Mouse (Mus musculus) cortical plate, adult 2 months (tissue): ENCODE measurements around the gene 1600015I10Rik.

Experiments used
- CTCF ChIP-seq: fragments of 200-500 bp; IDR thresholded peaks from 2 replicates; pipeline ENCODE4 v1.5.1; 2011; ENCODE audit warnings: mild to moderate bottlenecking, control low read depth, low read length; ENCODE audit not compliant: insufficient read depth; ENCODE audit errors: extremely low read depth
- POLR2A ChIP-seq: fragments of 200-500 bp; IDR thresholded peaks from 2 replicates; pipeline ENCODE4 v1.6.1; 2011; ENCODE audit warnings: mild to moderate bottlenecking, low read length, control low read depth; ENCODE audit not compliant: insufficient read depth; ENCODE audit errors: extremely low read depth

DNA sequence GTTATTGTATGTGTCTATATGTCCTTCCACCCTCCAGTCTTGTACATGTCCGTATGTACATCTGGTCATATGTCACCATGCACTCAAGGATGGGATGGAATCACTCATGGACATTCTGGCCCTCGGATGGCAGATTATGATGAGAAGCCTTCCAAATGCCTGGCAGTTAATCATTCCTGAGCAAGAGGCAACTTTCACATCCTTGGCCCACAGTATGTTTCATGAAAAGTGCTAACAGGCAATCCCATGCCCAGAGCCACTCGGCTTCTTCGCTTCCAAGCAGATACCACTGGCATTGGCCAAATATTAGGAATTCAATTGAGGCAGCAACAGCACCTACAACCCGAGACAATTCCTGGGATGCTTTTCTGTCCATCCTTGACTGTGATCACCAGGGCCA lies 21.0 kb downstream of the 1600015I10Rik start:
- TF ChIP-seq CTCF (no peak), POLR2A (no peak)
